Mouse (Mus musculus) olfactory bulb, adult 2 months (tissue): ENCODE measurements at regions not wholly inside any gene's neighbourhood (a gene's known extent, or its start where the extent isn't known, plus 50 kb on each side); places are given as distances from the start of the nearest gene placed in this dataset.

Experiments
- H3K27ac ChIP-seq: fragments of 200-500 bp; 2 replicates; pipeline ENCODE4 v1.5.1; 2012; ENCODE audit warnings: low read depth, low read length; ENCODE audit not compliant: insufficient read depth
- H3K4me1 ChIP-seq: fragments of 200-500 bp; 2 replicates; pipeline ENCODE4 v1.6.1; 2012; ENCODE audit warnings: low read length; ENCODE audit not compliant: control insufficient read depth, insufficient read depth
- H3K4me3 ChIP-seq: fragments of 200-500 bp; 2 replicates; pipeline ENCODE4 v1.5.1; 2012; ENCODE audit warnings: mild to moderate bottlenecking, low read depth, low read length, moderate library complexity; ENCODE audit not compliant: insufficient read depth
- CTCF ChIP-seq: fragments of 200-500 bp; IDR thresholded peaks from 2 replicates; pipeline ENCODE4 v1.5.1; 2012; ENCODE audit warnings: low read depth, mild to moderate bottlenecking, low read length, moderate library complexity; ENCODE audit not compliant: insufficient read depth
- POLR2A ChIP-seq: fragments of 200-500 bp; IDR thresholded peaks from 2 replicates; pipeline ENCODE4 v1.6.1; 2012; ENCODE audit warnings: mild to moderate bottlenecking, low read depth, low read length, moderate library complexity; ENCODE audit not compliant: insufficient read depth
- WGBS: fragments of 180-500 bp; shearing (Covaris S2); methylation state at CpG from one replicate; pipeline ENCODE4 v1.1.7; 2018; 5-methylcytosine and 5-hydroxymethylcytosine counted together

- 96% methylated on average over 3 of the region's 3 CpGs for WGBS
- no peaks in the 10 kb centered on the region for H3K4me1 ChIP-seq
Observed at GRCm38 (mm10) chr5:132841794-132842193, 298.6 kb upstream of the Auts2 start.

GRCm38 (mm10) chr5:132837420-132837819 is 294.3 kb upstream of the Auts2 start:
- Histone ChIP-seq H3K4me3 (no peak overlapping the region), H3K4me1 (no peaks in the 10 kb centered on the region), H3K27ac (no peak overlapping the region)
- 38% methylated on average over 2 of the region's 2 CpGs for WGBS
- TF ChIP-seq POLR2A = no peak
- no peak for TF ChIP-seq CTCF

More at GRCm38 (mm10) chr5:132841794-132842193, 298.6 kb upstream of the Auts2 start:
- H3K27ac ChIP-seq = no peak overlapping the region
- TF ChIP-seq POLR2A = no peak
- TF ChIP-seq CTCF = no peak
- H3K4me3 ChIP-seq = no peak overlapping the region

GRCm38 (mm10) chr5:132828993-132829392 is 285.8 kb upstream of the Auts2 start:
- H3K4me1 ChIP-seq = no peaks in the 10 kb centered on the region; the same call in 1 of the 2 replicates
- H3K4me3 ChIP-seq = no peak overlapping the region
- 56% methylated on average over 7 of the region's 7 CpGs for WGBS
- H3K27ac ChIP-seq = no peak overlapping the region
- TF ChIP-seq POLR2A = no peak
- TF ChIP-seq CTCF = no peak

GRCm38 (mm10) chr5:132827555-132828333 is 284.6 kb upstream of the Auts2 start:
- 71% methylated on average over 10 of the region's 10 CpGs for WGBS
- Histone ChIP-seq H3K4me3 (no peak overlapping the region), H3K27ac (no peak overlapping the region), H3K4me1 (no peaks in the 10 kb centered on the region; the same call in 1 of the 2 replicates)
- no peak for TF ChIP-seq CTCF
- no peak for TF ChIP-seq POLR2A

DNA sequence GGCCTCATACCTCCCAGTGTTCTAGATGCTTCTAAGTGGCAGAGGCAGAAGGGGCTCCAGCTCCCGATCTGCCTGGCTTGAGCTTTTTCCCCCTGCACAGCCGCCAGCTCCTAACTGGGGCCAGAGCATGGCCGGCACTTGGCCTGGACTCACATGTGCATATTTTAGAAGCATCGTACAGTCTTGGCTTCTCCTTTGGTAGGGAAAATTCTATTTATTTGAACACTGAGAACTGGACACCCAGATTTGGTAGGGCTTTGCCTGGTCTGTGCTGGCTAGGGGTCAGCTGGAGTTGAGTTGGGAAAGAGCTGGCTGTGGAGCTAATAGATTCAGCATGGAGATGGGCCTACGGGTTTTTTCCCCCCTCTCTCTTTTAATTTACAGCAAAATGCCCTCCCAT is 282.9 kb upstream of the Auts2 start:
- TF ChIP-seq CTCF = no peak
- no peak for TF ChIP-seq POLR2A
- Histone ChIP-seq H3K4me1 (no peaks in the 10 kb centered on the region; the same call in 1 of the 2 replicates), H3K4me3 (no peak overlapping the region), H3K27ac (no peak overlapping the region)
- 84% methylated on average over 5 of the region's 5 CpGs for WGBS

- Histone ChIP-seq H3K27ac (no peak overlapping the region), H3K4me1 (0 out of 2 replicates have a peak, but pooled peaks cover 5% of the 10 kb centered on the region), H3K4me3 (no peak overlapping the region)
- 61% methylated on average over 9 of the region's 9 CpGs for WGBS
- TF ChIP-seq CTCF (no peak), POLR2A (no peak)
Observed at GRCm38 (mm10) chr5:132817665-132818064, 274.5 kb upstream of the Auts2 start.

GRCm38 (mm10) chr5:132809181-132809580 is 266.0 kb upstream of the Auts2 start:
- no peak overlapping the region for H3K4me3 ChIP-seq
- 60% methylated on average over 4 of the region's 4 CpGs for WGBS
- TF ChIP-seq CTCF (no peak), POLR2A (no peak)

GRCm38 (mm10) chr5:132796061-132796460 is 252.9 kb upstream of the Auts2 start:
- no peak overlapping the region for H3K4me3 ChIP-seq
- no peak overlapping the region for H3K27ac ChIP-seq
- H3K4me1 ChIP-seq = no peaks in the 10 kb centered on the region; the same call in 1 of the 2 replicates
- WGBS = 63% methylated on average over 1 of the region's 1 CpGs
- TF ChIP-seq CTCF (no peak), POLR2A (no peak)

More at GRCm38 (mm10) chr5:132809181-132809580, 266.0 kb upstream of the Auts2 start:
- no peaks in the 10 kb centered on the region for H3K4me1 ChIP-seq
- no peak overlapping the region for H3K27ac ChIP-seq

- Histone ChIP-seq H3K4me3 (no peak overlapping the region), H3K27ac (no peak overlapping the region), H3K4me1 (no peaks in the 10 kb centered on the region; the same call in 1 of the 2 replicates)
- no peak for TF ChIP-seq POLR2A
- WGBS = 68% methylated on average over 5 of the region's 5 CpGs
Observed at GRCm38 (mm10) chr5:132792484-132792883, 249.3 kb upstream of the Auts2 start.
